Mouse (Mus musculus): ENCODE data around the gene Atp5d. TPM values are rescaled to one million over a fixed set of nuclear protein-coding genes. Genes with fewer than 3 reads are reported as not detected.

Gene Atp5d
- polyA plus RNA-seq, 1 experiment from 2014 or later = 291 TPM

DNA sequence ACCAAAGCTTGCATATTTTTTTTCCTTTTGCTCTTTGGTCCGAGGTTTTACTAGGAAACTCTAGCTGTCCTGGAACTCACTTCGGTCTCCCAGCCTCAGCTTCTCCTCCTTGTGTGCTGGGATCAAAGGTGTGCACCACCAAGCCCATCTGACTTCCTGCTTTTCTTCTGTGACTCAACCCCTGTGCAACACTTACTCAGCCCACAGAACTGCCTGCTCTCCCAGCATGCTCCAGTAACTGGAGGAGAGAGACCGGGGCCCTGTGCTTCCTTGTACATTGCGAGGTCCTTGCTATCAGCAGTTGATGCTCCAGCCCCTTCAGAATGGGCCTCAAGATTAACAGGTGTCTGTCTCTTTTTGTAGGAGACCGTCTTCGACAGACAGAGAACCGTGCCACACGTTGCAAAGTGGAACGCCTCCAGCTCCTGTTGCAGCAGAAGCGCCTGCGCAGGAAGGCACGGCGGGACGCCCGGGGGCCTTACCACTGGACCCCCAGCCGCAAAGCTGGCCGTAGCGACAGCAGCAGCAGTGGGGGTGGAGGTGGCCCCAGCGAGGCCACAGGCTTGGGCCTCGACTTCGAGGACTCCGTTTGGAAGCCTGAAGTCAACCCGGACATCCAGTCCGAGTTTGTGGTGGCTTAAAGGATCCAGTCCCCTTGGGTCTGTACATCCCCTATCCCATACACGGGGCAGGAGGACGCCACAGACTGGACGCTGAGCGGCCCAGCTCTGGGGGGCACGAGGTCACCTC, 17.7 kb downstream of the Atp5d start:
- Histone ChIP-seq H3K4me3 (replicated peaks) (no peak overlapping the region), H3K27ac (replicated peaks) (peak overlapping the region; percentile 19), H3K9ac (no peak overlapping the region), H3K4me1 (replicated peaks) (peaks cover 97% of the 10 kb centered on the region), H3K36me3 (replicated peaks) (peaks cover 65% of the 10 kb centered on the region), H3K4me2 (no peak overlapping the region), H3K9me3 (replicated peaks) (no peaks in the 10 kb centered on the region), H3K27me3 (no peaks in the 10 kb centered on the region)
- 79% methylated on average over 29 of the region's 29 CpGs for whole genome bisulfite sequencing (ENCODE audit: insufficient replicate concordance)
- no peak for ATAC-seq (ENCODE audit: insufficient read depth)

DNA sequence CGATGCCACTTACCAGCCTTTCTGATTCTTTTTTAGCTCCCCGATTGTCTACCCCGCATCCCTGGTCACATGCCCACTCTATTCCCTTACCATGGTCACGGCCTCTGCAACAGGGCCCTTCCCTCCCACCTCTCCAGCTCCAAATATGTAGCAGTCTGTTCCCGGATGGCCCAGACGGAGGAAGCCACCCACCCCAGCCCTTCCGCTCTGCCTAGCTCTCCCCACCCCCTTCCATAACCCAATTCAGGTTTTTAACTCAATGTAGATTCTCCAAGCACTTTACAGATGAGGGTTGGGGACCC, 18.3 kb downstream of the Atp5d start:
- 78% methylated on average over 7 of the region's 7 CpGs for WGBS (ENCODE audit: insufficient replicate concordance)
- H3K9ac ChIP-seq = no peak overlapping the region
- no peaks in the 10 kb centered on the region for H3K9me3 ChIP-seq (replicated peaks)
- H3K4me1 ChIP-seq (replicated peaks) = peaks cover 97% of the 10 kb centered on the region
- H3K4me3 ChIP-seq (replicated peaks) = no peak overlapping the region
- H3K27ac ChIP-seq (replicated peaks) = 0 out of 2 replicates have a peak overlapping the region, but pooled peaks have one; percentile 19
- no peak overlapping the region for H3K4me2 ChIP-seq
- H3K27me3 ChIP-seq = no peaks in the 10 kb centered on the region
- peaks cover 60% of the 10 kb centered on the region for H3K36me3 ChIP-seq (replicated peaks)
- ATAC-seq (ENCODE audit: insufficient read depth) = no peak

DNA sequence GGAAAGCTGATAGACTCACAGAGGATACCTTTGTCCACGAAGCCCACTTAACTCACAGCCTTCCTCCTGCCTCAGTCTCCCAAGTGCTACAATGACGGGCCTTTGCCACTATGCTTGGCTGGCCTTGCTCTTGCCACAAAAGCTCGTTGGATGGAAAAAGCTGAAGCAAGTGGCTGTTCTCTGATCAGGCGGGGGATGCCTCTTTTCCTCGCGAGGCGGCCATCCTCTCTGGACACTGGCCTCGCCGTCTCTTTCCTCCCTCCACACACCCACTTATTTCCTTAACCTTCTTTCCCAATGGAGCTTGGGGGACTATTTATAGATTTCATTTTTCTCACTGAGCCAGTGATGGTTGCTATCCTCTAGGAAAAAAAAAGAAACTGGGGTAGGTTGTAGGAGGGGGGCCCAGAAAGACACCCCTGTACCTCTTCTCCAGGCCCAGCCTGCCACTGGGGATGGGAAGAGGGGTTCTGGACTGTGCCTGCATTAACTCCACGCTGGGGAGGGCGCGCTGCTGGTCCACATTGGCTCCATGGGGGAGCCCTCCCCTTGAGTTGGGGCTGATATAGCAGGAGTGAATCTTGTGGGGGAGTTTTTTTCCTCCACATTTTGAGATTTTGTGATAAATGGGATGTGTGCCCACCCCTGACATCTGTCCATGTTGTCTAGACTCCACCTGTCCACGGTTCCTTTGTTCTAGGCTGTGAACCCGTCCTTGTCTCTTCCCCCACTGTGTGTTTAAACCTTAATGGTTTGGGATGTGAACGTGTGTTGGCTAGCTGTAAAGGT, 18.9 kb downstream of the Atp5d start:
- H3K36me3 ChIP-seq (replicated peaks) = peaks cover 53% of the 10 kb centered on the region
- peak overlapping the region; percentile 85; the same call in 1 of the 2 replicates for H3K27ac ChIP-seq (replicated peaks)
- H3K4me3 ChIP-seq (replicated peaks) = no peak overlapping the region
- H3K9me3 ChIP-seq (replicated peaks) = no peaks in the 10 kb centered on the region
- H3K27me3 ChIP-seq = no peaks in the 10 kb centered on the region
- peaks cover 97% of the 10 kb centered on the region for H3K4me1 ChIP-seq (replicated peaks)
- H3K4me2 ChIP-seq = no peak overlapping the region
- H3K9ac ChIP-seq = no peak overlapping the region
- ATAC-seq (ENCODE audit: insufficient read depth) = no peak
- 70% methylated on average over 15 of the region's 15 CpGs for WGBS (ENCODE audit: insufficient replicate concordance)

DNA sequence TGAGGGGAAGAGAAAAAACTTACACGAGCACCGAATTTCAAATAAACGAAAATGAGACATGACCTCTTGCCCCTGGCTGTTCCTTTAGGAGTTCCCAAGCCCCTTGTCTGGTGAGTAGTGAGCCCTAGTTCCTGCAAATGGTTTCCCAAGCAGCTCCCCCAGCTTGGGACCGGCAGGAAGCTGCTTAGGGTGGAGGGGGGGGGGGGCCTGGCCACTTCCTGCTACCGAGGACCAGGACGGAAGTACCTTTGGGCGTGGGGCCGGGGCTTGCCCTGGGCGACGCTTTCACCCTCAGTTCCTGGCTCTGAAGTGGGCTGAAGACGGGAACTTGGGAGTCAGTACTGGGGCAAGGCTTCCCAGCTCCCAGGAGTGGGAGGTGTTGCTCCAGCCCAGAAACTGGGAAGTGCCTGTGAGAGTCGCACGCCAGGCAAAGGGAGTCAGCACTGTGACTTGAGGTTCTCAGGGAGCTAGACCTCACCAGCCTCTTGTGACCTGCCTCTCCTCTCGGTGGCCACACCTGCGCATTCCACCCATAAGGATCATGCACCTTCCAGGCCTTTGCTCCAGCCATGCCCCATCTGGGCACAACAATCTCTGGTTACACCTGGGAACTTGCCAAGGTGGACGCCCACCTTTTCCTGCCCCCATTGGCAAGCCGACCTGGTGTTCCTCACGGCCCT, 20.0 kb downstream of the Atp5d start:
- Histone ChIP-seq H3K9ac (peak overlapping the region; percentile 50; the same call in 1 of the 2 replicates), H3K36me3 (replicated peaks) (peaks cover 43% of the 10 kb centered on the region)

DNA sequence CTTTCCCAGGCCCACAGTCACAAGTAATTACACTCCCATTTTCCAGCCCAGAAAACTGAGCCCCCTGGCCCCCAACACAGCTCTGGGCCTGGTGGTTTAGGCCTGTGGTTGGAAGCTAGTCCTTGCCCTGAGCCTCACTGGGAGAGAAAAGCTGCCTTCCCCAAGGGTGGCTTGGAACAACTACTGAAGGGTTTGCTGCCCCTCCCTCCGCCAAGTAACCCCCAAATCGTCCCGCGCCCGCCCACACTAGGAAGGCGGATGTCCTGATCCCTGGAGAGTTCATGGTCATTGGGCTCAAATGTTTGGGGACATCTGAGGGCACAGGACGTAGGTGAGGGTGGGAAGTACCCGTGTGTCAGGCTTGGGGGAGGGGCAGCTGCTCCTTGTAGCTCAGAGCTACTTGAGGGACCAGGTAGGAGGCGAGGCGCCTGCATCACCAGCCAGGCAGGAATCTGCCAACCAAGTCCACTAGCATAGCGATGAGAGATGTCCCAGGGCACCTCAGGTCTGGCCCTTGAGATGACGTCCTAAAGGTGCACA, 20.7 kb downstream of the Atp5d start:
- H3K9me3 ChIP-seq (replicated peaks) = no peaks in the 10 kb centered on the region
- H3K4me3 ChIP-seq (replicated peaks) = peak overlapping the region; percentile 64
- H3K4me1 ChIP-seq (replicated peaks) = peaks cover 96% of the 10 kb centered on the region
- peak overlapping the region; percentile 97 for H3K4me2 ChIP-seq
- peak overlapping the region; percentile 85 for H3K27ac ChIP-seq (replicated peaks)
- H3K9ac ChIP-seq = peak overlapping the region; percentile 50
- peaks cover 37% of the 10 kb centered on the region for H3K36me3 ChIP-seq (replicated peaks)
- H3K27me3 ChIP-seq = peaks cover 5% of the 10 kb centered on the region; the same call in 1 of the 2 replicates
- 20% methylated on average over 12 of the region's 12 CpGs for WGBS (ENCODE audit: insufficient replicate concordance)
- ATAC-seq (ENCODE audit: insufficient read depth) = peak; percentile 0; the same call in 1 of the 2 replicates

More for the DNA sequence above, 20.0 kb downstream of the Atp5d start:
- Histone ChIP-seq H3K4me1 (replicated peaks) (peaks cover 97% of the 10 kb centered on the region), H3K27ac (replicated peaks) (peak overlapping the region; percentile 85), H3K4me2 (peak overlapping the region; percentile 97), H3K9me3 (replicated peaks) (no peaks in the 10 kb centered on the region), H3K4me3 (replicated peaks) (peak overlapping the region; percentile 64; the same call in 1 of the 2 replicates), H3K27me3 (no peaks in the 10 kb centered on the region)
- 9% methylated on average over 18 of the region's 18 CpGs for WGBS (ENCODE audit: insufficient replicate concordance)
- ATAC-seq (ENCODE audit: insufficient read depth) = no peak

DNA sequence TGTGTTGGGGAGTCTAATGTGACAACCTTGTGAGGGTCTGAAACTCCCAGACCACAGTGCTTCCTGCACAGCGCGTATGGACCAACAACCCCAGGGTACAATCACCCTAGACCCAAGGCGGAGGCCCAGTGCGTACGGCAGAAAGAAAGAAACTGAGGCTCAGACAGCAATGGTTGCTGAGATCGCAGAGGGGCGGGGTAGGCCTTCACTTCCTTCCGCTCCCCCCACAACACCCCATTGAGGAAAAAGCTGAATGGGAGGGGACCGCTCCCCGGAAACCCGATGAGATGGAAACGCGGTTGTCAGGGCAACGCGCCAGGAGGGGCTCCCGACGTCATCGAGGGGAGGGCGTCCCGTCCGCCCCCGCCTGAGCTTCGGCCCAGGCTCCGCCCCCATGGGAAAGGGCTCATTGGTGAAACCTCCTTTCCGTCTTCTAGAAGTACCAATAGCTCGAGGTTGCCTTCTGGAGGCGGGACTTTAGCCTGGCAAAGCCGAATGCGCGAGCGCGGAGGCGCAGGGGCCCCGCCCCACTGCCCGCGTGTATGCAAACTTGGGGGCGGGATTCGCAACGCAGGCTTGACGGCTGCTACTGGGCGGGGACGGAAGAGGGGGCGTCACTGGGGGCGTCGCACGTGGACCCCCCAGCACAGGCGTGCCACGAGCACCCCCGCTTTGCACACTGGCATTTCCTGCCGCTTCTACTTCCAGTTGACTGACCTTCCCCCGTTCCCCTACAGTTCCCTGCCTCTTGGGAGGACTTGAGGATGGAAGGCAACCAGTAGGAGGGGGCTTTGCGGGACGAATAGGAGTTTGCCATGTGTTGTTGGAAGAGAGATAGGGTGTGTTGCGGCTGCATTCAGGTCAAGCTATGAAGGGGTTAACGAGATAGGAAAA, 21.4 kb downstream of the Atp5d start:
- WGBS (ENCODE audit: insufficient replicate concordance) = under 1% methylated on average over 55 of the region's 55 CpGs
- ATAC-seq (ENCODE audit: insufficient read depth) = peak; percentile 80
- H3K4me1 ChIP-seq (replicated peaks) = peaks cover 96% of the 10 kb centered on the region
- peak overlapping the region; percentile 50 for H3K9ac ChIP-seq
- H3K27me3 ChIP-seq = peaks cover 8% of the 10 kb centered on the region; the same call in 1 of the 2 replicates
- peak overlapping the region; percentile 94 for H3K27ac ChIP-seq (replicated peaks)
- peaks cover 30% of the 10 kb centered on the region for H3K36me3 ChIP-seq (replicated peaks)
- H3K9me3 ChIP-seq (replicated peaks) = no peaks in the 10 kb centered on the region
- H3K4me2 ChIP-seq = peak overlapping the region; percentile 97
- peak overlapping the region; percentile 64 for H3K4me3 ChIP-seq (replicated peaks)

DNA sequence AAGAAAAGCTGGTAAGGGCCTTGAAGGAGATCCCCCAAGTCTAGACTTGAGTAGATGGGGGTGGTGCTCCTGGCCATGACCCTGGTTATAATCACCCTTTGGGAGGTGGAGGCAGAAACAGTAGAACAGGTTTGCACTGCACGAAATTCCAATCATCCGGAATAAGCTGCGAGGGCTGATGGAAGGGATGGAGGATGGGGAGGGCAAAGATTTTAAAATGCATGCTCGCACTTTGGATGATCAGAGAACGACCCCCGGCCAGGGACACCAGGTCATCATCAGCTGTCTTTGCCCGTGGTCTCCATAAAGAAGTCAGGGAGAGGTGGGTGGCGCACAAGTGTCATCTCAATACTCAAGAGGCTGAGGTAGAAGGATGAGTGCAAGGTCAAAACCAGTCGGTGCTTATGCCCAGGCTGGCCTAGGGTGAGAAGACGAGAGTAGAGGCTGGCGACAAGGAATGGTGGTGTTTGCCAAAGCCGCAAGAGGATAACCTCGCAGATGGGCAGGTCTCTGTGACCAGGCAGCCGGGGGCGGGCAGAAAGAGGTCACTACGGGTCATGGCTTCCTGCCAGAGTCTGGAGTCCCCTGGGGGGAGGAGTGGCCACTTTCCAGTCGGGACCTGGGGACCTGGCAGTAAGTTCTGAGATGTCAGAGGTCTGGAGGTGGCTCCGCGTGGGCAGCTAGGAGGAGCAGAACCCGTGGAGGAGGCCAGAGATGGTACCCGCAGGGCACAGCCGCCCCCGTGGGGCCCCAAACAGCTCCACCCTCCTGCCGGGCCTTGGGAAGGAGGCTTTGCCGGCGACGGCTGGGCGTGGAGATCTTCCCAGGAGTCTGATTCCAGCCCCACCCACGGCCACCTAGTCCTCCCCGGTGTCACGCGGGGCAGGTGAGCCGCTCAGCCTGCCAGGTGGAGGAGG, 22.3 kb downstream of the Atp5d start:
- H3K4me2 ChIP-seq = peak overlapping the region; percentile 97
- peak; percentile 35 for ATAC-seq (ENCODE audit: insufficient read depth)
- peak overlapping the region; percentile 64 for H3K4me3 ChIP-seq (replicated peaks)
- H3K27ac ChIP-seq (replicated peaks) = peak overlapping the region; percentile 94
- H3K27me3 ChIP-seq = peaks cover 8% of the 10 kb centered on the region; the same call in 1 of the 2 replicates
- H3K9ac ChIP-seq = peak overlapping the region; percentile 48
- peaks cover 96% of the 10 kb centered on the region for H3K4me1 ChIP-seq (replicated peaks)
- WGBS (ENCODE audit: insufficient replicate concordance) = 1% methylated on average over 33 of the region's 33 CpGs
- no peaks in the 10 kb centered on the region for H3K9me3 ChIP-seq (replicated peaks)
- H3K36me3 ChIP-seq (replicated peaks) = peaks cover 21% of the 10 kb centered on the region

DNA sequence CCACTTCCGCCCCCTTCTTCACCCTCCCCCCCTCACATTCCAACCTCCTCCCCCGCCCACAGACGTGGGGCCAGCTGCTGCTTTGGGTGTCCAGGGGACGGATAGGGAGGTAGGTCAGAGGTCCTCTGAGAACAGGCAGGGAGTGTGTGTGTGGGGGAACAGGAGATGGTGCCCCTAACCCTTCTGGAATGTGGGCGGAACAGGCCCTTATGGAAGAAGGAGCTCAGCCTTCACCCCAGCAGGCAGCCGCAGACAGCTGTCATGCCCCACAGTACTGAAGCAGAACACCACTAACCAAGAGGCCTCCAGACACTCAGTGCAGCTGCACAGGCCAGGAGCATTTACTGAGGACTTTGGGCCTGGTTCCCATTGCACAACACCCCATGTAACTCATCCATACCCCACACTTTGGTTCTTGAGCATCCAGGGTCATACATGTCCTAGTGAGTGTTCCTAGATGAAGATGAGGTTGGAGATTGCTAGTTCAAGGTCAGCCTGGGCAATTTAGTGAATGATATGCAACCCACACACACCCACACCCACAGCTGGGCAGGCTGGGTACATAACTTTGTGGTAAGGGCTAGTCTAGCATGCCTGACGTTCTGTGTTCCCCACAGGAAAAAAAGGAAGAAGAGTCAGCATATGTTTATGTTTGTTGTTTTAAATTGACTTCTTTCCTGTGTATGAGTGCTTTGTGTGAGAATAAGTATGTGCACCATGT, 23.2 kb downstream of the Atp5d start:
- no peak for ATAC-seq (ENCODE audit: insufficient read depth)
- Histone ChIP-seq H3K27me3 (peaks cover 8% of the 10 kb centered on the region; the same call in 1 of the 2 replicates), H3K4me3 (replicated peaks) (peak overlapping the region; percentile 64), H3K27ac (replicated peaks) (peak overlapping the region; percentile 94), H3K36me3 (replicated peaks) (peaks cover 11% of the 10 kb centered on the region), H3K4me1 (replicated peaks) (peaks cover 96% of the 10 kb centered on the region), H3K4me2 (peak overlapping the region; percentile 97), H3K9me3 (replicated peaks) (no peaks in the 10 kb centered on the region), H3K9ac (peak overlapping the region; percentile 48)
- 23% methylated on average over 7 of the region's 7 CpGs for WGBS (ENCODE audit: insufficient replicate concordance)

DNA sequence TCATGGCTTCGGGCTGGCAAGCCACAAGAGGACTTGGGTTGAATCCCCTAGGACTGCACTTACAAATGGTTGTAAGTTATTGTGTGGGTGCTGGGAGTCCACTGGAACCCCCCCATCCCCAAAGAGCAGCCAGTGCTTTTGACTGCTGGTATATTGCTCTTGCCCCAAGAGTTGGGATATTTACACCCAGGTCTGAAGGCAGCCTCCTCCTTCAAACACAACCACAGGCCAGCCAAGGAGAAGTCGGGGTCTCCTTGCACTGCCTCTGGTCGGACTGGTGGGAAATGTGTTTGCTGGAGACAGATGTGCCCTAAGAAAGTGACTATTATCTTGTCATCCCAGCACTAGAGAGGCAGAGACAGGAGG, 23.8 kb downstream of the Atp5d start:
- Histone ChIP-seq H3K27ac (replicated peaks) (peak overlapping the region; percentile 94), H3K4me1 (replicated peaks) (peaks cover 96% of the 10 kb centered on the region), H3K4me2 (peak overlapping the region; percentile 97), H3K4me3 (replicated peaks) (no peak overlapping the region), H3K9me3 (replicated peaks) (no peaks in the 10 kb centered on the region), H3K36me3 (replicated peaks) (peaks cover 6% of the 10 kb centered on the region), H3K27me3 (peaks cover 8% of the 10 kb centered on the region; the same call in 1 of the 2 replicates), H3K9ac (no peak overlapping the region)
- WGBS (ENCODE audit: insufficient replicate concordance) = 63% methylated on average over 3 of the region's 3 CpGs
- ATAC-seq (ENCODE audit: insufficient read depth) = no peak

Measured in liver, embryonic 15.5 days (tissue).